Mouse (Mus musculus): ENCODE measurements around the gene Gm3233.
"Not testable (repeated sequence)": the region's sequence is repeated elsewhere in the genome, so short reads cannot be mapped to it uniquely, and the experiment has no call there.

The Gm3233 gene

DNA sequence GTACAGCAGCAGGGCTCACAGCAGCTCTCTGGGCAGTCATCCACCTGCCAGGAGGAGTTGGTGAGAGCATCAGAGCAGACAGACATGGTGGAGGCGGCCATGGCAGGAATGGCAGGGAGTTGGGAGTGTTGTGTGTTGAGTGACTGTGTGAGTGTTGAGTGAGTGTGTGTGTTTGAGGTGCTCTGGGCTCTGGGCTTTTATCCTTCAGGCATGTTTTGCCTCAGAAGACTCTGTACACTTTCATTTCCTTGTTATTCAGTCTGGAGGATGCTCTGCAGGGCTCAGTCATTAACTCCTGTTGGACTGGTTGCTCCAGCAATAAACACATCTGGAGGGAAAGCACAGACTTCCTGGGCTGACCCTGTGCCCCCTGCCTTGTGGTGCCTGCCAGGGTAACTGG, at the start of gene Gm3233:
Gm3233 (minus strand) TSS at position 101 of the 400 bp plus-strand sequence.
- DNase-seq (ENCODE audit: low spot score) = not testable (repeated sequence)

DNA sequence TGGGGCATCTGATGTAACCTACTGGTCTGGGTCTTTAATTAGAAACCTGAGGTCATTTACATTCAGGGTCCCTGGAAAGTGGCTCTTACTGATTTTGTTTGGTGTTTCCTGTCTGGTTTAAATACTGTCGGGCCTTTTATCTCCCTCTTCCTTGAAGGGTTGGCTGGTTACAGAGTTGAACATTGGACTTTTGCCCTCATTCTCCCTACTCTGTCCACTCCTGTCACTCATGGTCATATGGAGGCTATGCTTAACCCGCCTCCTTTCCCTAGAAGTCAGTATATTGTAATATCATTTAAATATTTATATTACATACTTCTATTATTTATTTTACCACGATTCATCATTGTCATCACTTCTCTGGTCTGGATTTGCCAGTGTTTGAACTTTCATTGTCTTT, 44.6 kb upstream of the Gm3233 start:
- no peak for DNase-seq (ENCODE audit: low spot score)

GRCm38 (mm10) chr10:77798921-77799508, 39.5 kb upstream of the Gm3233 start, which contains the start of gene Gm19668:
Gm19668 (minus strand) TSS chr10:77799133.
- no peak for DNase-seq (ENCODE audit: low spot score)

DNA sequence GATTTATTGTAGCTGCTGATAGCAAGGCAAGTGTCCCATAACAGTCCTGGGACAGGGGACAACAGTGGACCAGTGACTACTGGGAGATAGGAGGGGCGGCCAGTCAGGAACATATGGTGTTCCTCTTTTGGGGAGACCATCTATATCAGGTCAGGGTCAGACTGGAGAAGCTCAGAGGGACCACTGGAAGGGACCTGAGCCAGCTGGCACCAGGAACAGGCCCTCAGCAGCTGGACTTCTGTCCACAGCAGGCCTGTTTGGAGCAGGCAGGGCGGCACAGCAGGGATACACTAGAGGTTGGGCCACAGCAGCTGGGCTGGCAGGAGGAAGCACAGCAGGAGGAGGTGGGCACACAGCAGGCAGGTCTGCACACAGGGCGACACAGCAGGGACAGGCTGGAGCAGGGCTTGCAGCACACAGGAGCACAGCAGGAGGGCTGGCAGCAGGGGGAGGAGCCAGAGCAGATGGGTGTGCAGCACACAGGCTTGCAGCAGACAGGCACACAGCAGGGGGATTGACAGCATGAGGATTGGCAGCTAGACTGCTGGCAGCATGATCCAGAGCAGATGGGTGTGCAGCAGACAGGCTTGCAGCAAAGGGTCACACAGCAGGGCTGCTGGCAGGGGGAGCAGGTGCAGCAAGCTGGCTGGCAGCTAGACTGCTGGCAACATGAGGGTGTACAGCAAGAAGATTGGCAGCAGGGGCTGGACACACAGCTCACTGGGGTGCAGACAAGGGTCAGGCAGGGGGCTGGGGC, 38.9 kb upstream of the Gm3233 start:
- not testable (repeated sequence) for DNase-seq (ENCODE audit: low spot score)

DNA sequence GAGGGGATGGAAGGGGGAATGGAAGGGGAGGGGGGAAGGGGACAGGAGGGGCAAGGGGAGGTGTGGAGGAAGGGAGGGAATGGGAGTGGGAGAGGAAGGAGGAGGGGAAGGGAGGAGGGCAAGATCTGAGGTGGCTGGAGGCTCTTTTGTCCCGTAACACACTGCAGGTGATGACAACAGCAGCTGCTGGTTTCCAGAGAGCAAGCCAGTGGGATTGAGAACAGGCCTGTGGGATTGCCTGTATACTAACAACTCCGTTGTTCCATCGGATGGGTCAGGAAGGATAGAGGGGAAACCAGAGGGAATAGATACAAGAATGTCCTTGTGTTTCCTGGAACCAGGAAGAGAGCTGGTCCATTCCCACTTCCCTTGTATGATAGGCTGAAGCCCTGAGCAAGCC, 38.2 kb upstream of the Gm3233 start:
- no peak for DNase-seq (ENCODE audit: low spot score)

DNA sequence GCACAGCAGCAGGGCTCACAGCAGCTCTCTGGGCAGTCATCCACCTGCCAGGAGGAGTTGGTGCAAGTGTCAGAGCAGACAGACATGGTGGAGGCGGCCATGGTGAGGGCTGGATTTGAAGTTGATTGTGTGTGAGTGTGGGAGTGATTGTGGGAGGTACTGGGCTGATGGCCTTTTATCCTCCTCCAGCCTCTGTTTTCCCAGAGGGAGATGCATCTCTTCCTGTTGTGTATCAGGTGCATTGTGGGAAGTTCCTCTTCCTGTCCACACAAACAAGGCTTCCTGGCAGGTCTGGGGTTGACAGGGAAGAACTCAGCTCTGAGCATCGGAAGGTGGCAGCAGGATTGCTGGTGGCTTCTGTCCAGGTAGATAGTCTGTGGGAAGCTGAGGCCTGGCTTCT, 35.5 kb upstream of the Gm3233 start, which contains the start of gene Gm9639:
Gm9639 (minus strand) TSS at position 101 of the 400 bp plus-strand sequence.
- DNase-seq (ENCODE audit: low spot score) = no peak

DNA sequence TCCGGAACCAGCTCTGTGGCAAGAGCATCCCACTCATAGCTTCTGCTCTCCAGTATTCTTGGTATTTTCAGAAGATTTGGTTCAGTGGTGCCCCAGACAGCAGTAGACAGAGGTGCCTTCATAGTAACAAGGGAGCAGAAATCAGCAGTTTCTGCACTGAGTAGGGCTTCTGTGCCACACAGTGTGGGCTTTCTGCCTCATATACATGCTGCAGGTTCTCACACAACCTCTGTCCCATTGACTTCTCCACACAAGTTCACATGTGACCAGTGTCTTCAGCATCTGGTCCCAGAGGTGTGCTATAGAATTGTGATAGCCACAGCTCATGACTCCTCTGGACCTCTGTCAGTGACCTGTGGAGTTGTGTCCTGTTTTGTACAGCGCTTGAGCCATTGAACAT, 29.1 kb upstream of the Gm3233 start:
- no peak for DNase-seq (ENCODE audit: low spot score)

DNA sequence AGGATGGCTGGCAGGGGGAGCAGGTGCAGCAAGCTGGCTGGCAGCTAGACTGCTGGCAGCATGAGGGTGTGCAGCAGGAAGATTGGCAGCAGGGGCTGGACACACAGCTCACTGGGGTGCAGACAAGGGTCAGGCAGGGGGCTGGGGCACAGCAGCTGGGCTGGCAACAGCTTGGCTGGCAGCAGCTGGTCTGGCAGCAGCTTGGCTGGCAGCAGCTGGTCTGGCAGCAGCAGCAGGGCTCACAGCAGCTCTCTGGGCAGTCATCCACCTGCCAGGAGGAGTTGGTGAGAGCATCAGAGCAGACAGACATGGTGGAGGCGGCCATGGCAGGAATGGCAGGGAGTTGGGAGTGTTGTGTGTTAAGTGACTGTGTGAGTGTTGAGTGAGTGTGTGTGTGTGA, 28.4 kb upstream of the Gm3233 start, which contains the start of gene Gm7137:
Gm7137 (minus strand) TSS at position 325 of the 400 bp plus-strand sequence.
- not testable (repeated sequence) for DNase-seq (ENCODE audit: low spot score)

DNA sequence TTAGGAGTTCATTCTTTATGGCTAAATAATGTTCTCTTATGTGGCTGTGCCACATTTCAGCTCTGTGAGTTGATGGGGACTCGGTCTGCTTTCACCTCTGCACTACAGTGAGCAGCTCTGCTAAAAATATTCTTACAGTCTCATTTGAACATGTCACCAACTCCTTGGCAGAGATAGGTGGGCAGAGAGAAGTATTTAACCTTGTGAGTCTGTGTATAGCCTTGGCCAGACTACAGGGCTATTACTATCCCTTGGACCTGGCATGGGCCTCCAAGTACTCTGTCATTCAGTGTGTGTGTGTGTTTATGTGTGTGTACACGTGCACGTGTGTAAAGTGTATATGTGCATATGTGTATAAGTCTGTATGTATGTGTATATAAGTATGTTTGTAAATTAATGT, 23.9 kb upstream of the Gm3233 start:
- DNase-seq (ENCODE audit: low spot score) = not testable (repeated sequence)

DNA sequence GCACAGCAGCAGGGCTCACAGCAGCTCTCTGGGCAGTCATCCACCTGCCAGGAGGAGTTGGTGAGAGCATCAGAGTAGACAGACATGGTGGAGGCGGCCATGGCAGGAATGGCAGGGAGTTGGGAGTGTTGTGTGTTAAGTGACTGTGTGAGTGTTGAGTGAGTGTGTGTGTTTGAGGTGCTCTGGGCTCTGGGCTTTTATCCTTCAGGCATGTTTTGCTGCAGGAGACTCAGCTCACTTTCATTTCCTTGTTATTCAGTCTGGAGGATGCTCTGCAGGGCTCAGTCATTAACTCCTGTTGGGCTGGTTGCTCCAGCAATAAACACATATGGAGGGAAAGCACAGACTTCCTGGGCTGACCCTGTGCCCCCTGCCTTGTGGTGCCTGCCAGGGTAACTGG, 23.0 kb upstream of the Gm3233 start, which contains the start of gene Gm3250:
Gm3250 (minus strand) TSS at position 101 of the 400 bp plus-strand sequence.
- DNase-seq (ENCODE audit: low spot score) = not testable (repeated sequence)

DNA sequence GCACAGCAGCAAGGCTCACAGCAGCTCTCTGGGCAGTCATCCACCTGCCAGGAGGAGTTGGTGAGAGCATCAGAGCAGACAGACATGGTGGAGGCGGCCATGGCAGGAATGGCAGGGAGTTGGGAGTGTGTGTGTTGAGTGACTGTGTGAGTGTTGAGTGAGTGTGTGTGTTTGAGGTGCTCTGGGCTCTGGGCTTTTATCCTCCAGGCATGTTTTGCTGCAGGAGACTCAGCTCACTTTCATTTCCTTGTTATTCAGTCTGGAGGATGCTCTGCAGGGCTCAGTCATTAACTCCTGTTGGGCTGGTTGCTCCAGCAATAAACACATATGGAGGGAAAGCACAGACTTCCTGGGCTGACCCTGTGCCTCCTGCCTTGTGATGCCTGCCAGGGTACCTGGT, 17.4 kb upstream of the Gm3233 start, which contains the start of gene Gm7138:
Gm7138 (minus strand) TSS at position 101 of the 400 bp plus-strand sequence.
- DNase-seq (ENCODE audit: low spot score) = not testable (repeated sequence)

DNA sequence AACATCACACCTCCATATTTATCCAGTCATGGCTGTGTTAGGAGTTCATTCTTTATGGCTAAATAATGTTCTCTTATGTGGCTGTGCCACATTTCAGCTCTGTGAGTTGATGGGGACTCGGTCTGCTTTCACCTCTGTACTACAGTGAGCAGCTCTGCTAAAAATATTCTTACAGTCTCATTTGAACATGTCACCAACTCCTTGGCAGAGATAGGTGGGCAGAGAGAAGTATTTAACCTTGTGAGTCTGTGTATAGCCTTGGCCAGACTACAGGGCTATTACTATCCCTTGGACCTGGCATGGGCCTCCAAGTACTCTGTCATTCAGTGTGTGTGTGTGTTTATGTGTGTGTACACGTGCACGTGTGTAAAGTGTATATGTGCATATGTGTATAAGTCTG, 12.7 kb upstream of the Gm3233 start:
- DNase-seq (ENCODE audit: low spot score) = not testable (repeated sequence)

GRCm38 (mm10) chr10:77771225-77771624, 11.7 kb upstream of the Gm3233 start, which contains the start of gene Gm3238:
Gm3238 (minus strand) TSS chr10:77771325.
- not testable (repeated sequence) for DNase-seq (ENCODE audit: low spot score)

DNA sequence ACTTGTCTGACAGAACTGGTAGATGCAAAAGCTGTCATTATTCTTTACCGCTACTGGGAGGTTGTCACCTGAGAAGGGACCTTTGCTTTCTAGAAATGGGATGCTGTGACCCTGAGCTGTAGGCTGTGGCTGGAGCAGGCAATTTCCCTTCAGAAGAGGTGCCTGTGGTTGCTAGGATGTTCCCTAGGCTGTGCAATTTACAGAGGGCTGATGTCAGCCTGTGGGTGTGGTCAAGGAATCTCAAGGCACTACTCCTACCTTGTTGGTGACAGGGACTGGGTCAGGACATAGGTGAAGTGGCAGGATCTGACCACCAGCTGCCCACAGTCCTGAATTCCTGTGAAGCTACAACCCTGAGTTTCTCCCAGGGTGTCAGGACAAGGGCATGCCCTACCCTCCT, 10.2 kb upstream of the Gm3233 start:
- DNase-seq (ENCODE audit: low spot score) = no peak

GRCm38 (mm10) chr10:77753448-77753847, 6.0 kb downstream of the Gm3233 start:
- no peak for DNase-seq (ENCODE audit: low spot score)

DNA sequence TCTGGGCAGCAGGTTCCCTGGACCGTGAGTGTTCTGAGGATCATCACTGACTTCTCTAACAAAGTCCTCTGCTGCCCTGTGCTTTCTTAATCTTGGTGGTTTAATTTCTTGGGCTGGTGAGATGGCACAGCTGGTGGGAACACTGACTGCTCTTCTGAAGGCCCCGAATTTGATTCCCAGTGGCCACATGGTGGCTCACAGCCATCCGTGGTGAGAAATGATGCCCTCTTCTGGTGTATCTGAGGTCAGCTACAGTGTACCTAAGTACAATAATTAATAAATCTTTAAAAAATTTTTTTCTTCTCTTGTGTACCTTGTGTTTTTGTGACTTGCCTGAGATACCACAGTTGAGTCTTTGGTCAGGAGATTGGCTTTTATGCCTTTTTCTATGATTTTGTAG, 7.2 kb downstream of the Gm3233 start:
- not testable (repeated sequence) for DNase-seq (ENCODE audit: low spot score)

GRCm38 (mm10) chr10:77751254-77751653, 8.2 kb downstream of the Gm3233 start, which contains the start of gene Gm9736:
Gm9736 (minus strand) TSS chr10:77751354.
- DNase-seq (ENCODE audit: low spot score) = not testable (repeated sequence)

DNA sequence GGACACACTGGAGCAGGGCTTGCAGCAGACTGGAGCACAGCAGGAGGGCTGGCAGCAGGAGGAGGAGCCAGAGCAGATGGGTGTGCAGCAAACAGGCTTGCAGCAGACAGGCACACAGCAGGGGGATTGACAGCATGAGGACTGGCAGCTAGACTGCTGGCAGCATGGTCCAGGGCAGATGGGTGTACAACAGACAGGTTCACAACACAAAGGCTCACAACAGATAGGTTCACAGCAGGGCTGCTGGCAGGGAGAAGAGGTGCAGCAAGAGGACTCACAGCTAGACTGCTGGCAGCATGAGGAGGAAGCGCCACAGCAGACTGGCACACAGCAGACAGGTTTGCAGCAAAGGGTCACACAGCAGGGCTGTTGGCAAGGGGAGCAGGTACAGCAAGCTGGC, 8.8 kb downstream of the Gm3233 start:
- not testable (repeated sequence) for DNase-seq (ENCODE audit: low spot score)

- DNase-seq (ENCODE audit: low spot score) = not testable (repeated sequence)
These were observed 17.4 kb downstream of the Gm3233 start, which contains the start of gene Gm18596 for GRCm38 (mm10) chr10:77741924-77742688. Gm18596 (minus strand) TSS chr10:77742638.

DNA sequence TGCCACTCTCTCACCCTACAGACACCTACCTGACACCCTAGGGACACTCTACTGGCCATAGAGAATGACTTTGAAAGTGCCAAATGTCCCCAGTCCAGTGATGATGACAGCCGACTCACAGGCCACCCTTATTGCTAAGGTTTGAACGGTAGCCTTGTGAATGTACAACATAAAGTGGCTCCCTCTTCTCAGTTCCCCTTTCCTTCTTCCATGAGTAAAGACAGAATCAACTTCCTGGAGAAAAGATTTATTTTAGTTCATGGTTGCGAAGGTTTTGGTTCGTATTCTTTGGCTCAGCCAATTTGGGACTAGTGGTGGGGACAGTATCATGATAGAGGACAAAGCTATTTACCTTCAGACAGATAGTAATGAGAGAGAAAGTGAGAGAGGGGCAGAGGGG, 20.6 kb downstream of the Gm3233 start:
- no peak for DNase-seq (ENCODE audit: low spot score)

DNA sequence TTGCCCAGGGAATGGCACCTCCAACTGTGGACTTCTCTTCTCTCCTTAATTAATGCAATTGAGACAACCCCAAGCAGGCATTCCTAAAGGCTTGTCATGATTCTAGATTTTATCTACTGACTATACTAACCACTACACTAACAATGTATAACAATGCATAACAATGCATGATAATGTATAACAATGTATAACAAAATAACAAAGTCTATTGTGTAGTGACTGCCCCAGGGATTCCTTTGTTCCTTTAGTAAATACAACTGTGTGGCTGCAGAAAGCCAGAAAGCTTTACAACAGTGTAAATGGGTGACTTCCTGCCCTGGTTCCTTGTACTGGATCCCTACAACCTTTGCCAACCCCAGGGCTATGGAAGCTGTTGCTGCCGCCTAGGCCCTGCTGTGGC, 23.6 kb downstream of the Gm3233 start:
- DNase-seq (ENCODE audit: low spot score) = no peak

GRCm38 (mm10) chr10:77729241-77729640, 30.2 kb downstream of the Gm3233 start:
- no peak for DNase-seq (ENCODE audit: low spot score)
